Mouse (Mus musculus) forebrain, embryonic 14.5 days (tissue): ENCODE measurements at regions not wholly inside any gene's neighbourhood (a gene's known extent, or its start where the extent isn't known, plus 50 kb on each side); places are given as distances from the start of the nearest gene placed in this dataset.
A peak's percentile ranks its signal among the peaks of the same experiment; 100 is the strongest.

Source experiments
- ATAC-seq: fragments of 200-750 bp; cut with Nextera tagmentation; 2 replicates; pipeline ENCODE4 v1.8.0; 2017; ENCODE audit warnings: mild to moderate bottlenecking, moderate library complexity
- DNase-seq: peaks from one replicate; pipeline ENCODE4 v3.0.0-alpha.2; 2015; ENCODE audit warnings: low spot score
- H3K27ac ChIP-seq: fragments of 300-500 bp; sonication (generic); 2 replicates; pipeline ENCODE4 v1.5.1; 2014; ENCODE audit warnings: low read depth, mild to moderate bottlenecking, control low read depth, low read length, moderate library complexity
- H3K27me3 ChIP-seq: fragments of 300-500 bp; sonication (generic); replicated peaks from 2 replicates; pipeline ENCODE4 v1.6.1; 2014; ENCODE audit warnings: low read length, control low read depth, mixed read lengths; ENCODE audit not compliant: control insufficient read depth, insufficient read depth
- H3K36me3 ChIP-seq: fragments of 300-500 bp; sonication (generic); 2 replicates; pipeline ENCODE4 v1.6.1; 2014; ENCODE audit warnings: low read length, control low read depth; ENCODE audit not compliant: control insufficient read depth, insufficient read depth
- H3K4me1 ChIP-seq: fragments of 300-500 bp; sonication (generic); 2 replicates; pipeline ENCODE4 v1.6.1; 2014; ENCODE audit warnings: antibody characterized with exemption, low read length, control low read depth; ENCODE audit not compliant: control insufficient read depth, insufficient read depth
- H3K4me2 ChIP-seq: fragments of 300-500 bp; sonication (generic); 2 replicates; pipeline ENCODE4 v1.6.1; 2014; ENCODE audit warnings: mild to moderate bottlenecking, control low read depth, low read length
- H3K4me3 ChIP-seq: fragments of 300-500 bp; sonication (generic); 2 replicates; pipeline ENCODE4 v1.5.1; 2014; ENCODE audit warnings: low read depth, low read length, control low read depth
- H3K9ac ChIP-seq: fragments of 300-500 bp; sonication (generic); 2 replicates; pipeline ENCODE4 v1.6.1; 2014; ENCODE audit warnings: mild to moderate bottlenecking, low read length, control low read depth, moderate library complexity
- H3K9me3 ChIP-seq: fragments of 300-500 bp; sonication (generic); replicated peaks from 2 replicates; pipeline ENCODE4 v1.6.1; 2016; ENCODE audit warnings: low read length, control low read depth, mixed read lengths; ENCODE audit not compliant: control insufficient read depth
- WGBS: fragments of 180-500 bp; shearing (Covaris S2); extraction: QIAGEN DNeasy Blood & Tissue Kit; methylation state at CpG from one replicate; pipeline ENCODE4 v1.1.7; 2014; 5-methylcytosine and 5-hydroxymethylcytosine counted together

DNA sequence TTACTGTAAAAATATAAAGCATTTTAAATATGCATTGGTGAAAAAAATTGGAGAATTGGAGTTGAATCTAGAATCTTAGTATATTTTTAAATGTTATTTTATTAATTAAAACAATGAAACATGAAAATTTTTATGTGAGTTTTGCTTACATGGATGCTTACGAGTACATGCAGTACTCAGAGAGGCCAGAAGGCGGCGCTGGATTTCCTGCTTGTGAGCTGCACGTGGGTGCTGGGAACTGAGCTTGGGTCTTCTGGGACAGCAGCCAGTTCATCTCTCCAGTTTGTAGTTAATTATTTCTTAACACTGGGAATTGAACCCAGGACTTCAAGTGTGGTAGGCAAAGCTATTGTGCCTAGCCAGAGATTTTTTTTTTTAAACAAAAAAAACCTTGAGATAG, 85.5 kb downstream of the Zfp281 start:
- WGBS: 71% methylated on average over 4 of the region's 4 CpGs
- no peak for DNase-seq
- Histone ChIP-seq H3K27ac (no peak overlapping the region), H3K9ac (no peak overlapping the region), H3K4me1 (peaks cover 4% of the 10 kb centered on the region; the same call in 1 of the 2 replicates), H3K9me3 (no peaks in the 10 kb centered on the region), H3K27me3 (no peaks in the 10 kb centered on the region), H3K4me2 (no peak overlapping the region), H3K4me3 (no peak overlapping the region), H3K36me3 (no peaks in the 10 kb centered on the region)
- ATAC-seq: no peak

DNA sequence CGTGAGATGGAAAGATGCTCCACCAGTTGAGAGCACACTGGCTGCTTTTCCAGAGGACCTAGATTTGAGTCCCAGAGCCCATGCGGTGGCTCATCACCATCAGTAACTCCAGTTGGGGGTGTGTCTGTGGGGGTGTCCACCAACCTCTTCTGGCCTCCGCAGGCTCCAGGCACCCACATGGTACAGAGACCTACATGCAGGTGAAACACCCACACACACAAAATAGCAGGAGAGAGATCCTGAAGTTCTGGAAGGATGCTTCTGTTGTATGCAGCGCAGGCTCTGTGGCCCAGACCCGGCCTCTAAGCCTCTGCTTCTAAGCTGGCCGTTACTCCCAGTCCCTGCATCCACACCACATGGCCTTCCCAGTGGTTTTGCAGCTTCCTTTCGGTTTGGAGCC, 86.5 kb downstream of the Zfp281 start:
- no peaks in the 10 kb centered on the region for H3K36me3 ChIP-seq
- H3K27ac ChIP-seq: no peak overlapping the region
- 84% methylated on average over 7 of the region's 7 CpGs for WGBS
- no peak for DNase-seq
- peaks cover 4% of the 10 kb centered on the region; the same call in 1 of the 2 replicates for H3K4me1 ChIP-seq
- no peak overlapping the region for H3K4me2 ChIP-seq
- no peak overlapping the region for H3K9ac ChIP-seq
- no peaks in the 10 kb centered on the region for H3K27me3 ChIP-seq
- H3K9me3 ChIP-seq: no peaks in the 10 kb centered on the region
- no peak for ATAC-seq
- no peak overlapping the region for H3K4me3 ChIP-seq

DNA sequence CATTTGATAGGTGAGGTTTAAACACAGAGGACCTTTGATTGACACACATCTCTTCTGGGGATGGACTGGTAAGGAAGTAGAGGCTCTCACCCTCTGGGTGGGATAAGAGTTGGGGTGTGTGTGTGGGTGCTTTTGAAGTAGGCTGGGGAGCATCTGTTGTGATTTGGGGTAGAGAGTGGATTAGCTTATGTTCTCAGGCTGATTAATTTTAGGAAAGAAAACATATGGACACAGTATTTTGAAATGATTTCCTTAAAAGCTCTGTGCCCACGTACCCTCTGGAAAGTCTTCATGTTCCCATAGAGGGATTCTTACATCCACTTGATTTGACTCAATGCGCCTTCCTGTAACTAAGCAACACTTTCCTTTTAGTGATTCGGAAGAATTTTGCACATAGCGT, 89.4 kb downstream of the Zfp281 start:
- Histone ChIP-seq H3K4me2 (no peak overlapping the region), H3K4me3 (no peak overlapping the region), H3K4me1 (no peaks in the 10 kb centered on the region), H3K27me3 (no peaks in the 10 kb centered on the region), H3K27ac (no peak overlapping the region), H3K9me3 (no peaks in the 10 kb centered on the region), H3K9ac (no peak overlapping the region), H3K36me3 (no peaks in the 10 kb centered on the region)
- ATAC-seq (no peak), DNase-seq (no peak)
- WGBS: 85% methylated on average over 4 of the region's 4 CpGs

DNA sequence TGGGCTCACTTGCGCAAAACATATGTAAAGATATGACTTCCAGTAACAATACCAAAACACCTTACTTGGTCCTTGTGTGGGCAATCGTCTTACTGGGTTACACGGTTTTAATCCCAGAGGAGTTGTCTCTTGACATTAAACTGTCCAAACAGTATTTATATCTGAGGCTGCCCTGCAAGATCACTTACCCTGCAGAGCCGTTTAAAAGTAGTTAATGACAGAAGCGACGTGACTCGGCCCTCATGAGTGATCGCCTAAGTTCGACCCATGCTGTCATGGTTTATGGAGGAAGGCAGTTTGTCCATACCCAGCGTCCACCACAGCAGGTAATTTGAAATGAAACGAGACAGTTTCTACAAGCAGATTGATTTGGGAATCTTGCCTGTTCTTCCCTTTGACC, 90.3 kb downstream of the Zfp281 start:
- Histone ChIP-seq H3K27me3 (no peaks in the 10 kb centered on the region), H3K9ac (no peak overlapping the region), H3K4me3 (no peak overlapping the region), H3K4me2 (no peak overlapping the region), H3K27ac (no peak overlapping the region), H3K4me1 (no peaks in the 10 kb centered on the region), H3K36me3 (no peaks in the 10 kb centered on the region), H3K9me3 (no peaks in the 10 kb centered on the region)
- no peak for DNase-seq
- 92% methylated on average over 11 of the region's 11 CpGs for WGBS
- ATAC-seq: no peak

DNA sequence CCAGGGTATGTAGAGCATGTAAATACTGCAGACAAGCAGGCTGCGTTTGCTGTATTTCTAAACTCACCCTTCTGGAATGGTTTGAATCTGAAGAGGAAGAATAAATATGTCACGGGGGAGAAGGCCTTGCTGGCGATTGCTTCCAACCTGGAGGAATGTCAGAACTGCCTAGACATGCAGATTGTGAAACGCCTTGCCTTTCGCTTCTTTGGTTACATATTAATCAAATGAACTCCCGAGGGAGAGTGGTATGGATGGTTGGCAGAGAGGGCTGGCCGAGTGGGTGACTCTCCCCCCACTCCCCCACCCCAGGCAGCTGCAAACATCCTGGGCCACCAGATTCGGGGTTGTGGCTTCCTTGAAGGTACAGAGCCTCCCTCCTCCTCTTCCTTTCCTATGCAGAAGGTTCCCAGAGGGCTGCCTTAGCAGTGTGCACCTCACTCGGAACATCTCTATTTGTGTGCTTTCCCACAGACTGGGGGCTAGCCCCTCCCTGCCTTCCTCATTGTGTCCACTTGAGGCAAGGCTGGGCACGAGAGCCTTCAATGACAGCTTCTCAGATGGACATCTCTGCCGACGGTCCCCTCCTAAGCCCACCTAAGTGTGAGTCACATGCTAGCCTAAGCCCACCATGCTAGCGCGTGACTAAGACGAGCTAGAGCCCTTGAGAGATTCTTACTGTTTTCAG, 93.3 kb downstream of the Zfp281 start:
- DNase-seq: no peak
- no peak for ATAC-seq
- Histone ChIP-seq H3K4me2 (no peak overlapping the region), H3K9ac (no peak overlapping the region), H3K9me3 (no peaks in the 10 kb centered on the region), H3K4me3 (no peak overlapping the region), H3K27me3 (no peaks in the 10 kb centered on the region), H3K4me1 (no peaks in the 10 kb centered on the region), H3K36me3 (no peaks in the 10 kb centered on the region), H3K27ac (no peak overlapping the region)
- 76% methylated on average over 15 of the region's 15 CpGs for WGBS

DNA sequence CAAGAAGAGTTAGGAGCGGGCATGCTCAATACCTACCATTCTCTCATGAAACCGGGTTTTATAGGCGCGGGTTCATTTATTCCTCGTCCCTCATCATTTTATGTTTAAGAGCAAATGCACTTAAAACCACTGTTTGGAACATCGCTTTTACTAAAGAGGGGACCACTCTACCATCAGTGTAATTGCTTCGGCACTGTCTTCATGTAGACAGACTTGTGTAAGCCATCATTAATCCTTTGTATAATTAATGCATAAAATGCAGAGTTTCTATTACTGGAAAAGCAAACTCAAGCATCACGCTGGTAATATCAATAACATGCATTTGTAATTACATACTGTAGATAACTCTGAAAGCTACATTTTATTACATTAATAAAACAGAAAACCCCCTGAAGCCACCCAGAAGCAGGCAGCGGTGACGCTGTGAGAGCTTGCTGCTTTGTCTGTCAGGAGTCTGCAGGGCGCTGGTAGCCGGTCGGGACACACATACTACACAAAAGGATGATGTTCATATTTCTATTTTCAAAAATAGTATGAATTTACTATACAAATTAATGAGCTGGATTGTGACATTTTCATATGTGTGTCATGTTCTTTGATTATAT, 99.2 kb downstream of the Zfp281 start:
- Histone ChIP-seq H3K9ac (no peak overlapping the region), H3K27ac (no peak overlapping the region), H3K36me3 (no peaks in the 10 kb centered on the region), H3K4me2 (no peak overlapping the region), H3K4me1 (no peaks in the 10 kb centered on the region), H3K9me3 (no peaks in the 10 kb centered on the region), H3K4me3 (no peak overlapping the region), H3K27me3 (no peaks in the 10 kb centered on the region)
- 90% methylated on average over 13 of the region's 13 CpGs for WGBS
- DNase-seq (no peak), ATAC-seq (no peak)

DNA sequence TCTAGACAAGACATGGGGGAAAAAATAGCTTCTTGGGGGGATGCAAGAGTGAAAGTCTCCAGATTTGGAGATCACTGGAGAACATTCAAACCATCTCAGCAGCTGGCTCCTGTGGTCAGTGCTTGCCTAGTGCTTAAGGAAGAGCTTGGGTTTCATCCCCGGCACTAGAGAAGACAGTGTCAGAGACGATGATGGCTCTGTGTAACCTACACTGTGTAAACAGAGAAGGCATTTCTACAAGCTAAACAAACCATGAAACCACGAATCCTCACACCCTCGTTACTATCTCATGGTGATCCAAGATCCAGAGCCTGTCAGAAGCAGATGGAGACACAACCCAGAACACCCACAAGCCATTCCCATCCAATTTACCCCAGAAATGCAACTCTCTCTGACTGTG, 100.5 kb downstream of the Zfp281 start:
- DNase-seq (no peak), ATAC-seq (no peak)
- no peak overlapping the region for H3K9ac ChIP-seq
- WGBS: 84% methylated on average over 4 of the region's 4 CpGs
- no peak overlapping the region for H3K4me3 ChIP-seq
- no peaks in the 10 kb centered on the region for H3K36me3 ChIP-seq
- no peaks in the 10 kb centered on the region for H3K27me3 ChIP-seq
- H3K9me3 ChIP-seq: no peaks in the 10 kb centered on the region
- H3K4me2 ChIP-seq: no peak overlapping the region
- no peak overlapping the region for H3K27ac ChIP-seq
- no peaks in the 10 kb centered on the region for H3K4me1 ChIP-seq

DNA sequence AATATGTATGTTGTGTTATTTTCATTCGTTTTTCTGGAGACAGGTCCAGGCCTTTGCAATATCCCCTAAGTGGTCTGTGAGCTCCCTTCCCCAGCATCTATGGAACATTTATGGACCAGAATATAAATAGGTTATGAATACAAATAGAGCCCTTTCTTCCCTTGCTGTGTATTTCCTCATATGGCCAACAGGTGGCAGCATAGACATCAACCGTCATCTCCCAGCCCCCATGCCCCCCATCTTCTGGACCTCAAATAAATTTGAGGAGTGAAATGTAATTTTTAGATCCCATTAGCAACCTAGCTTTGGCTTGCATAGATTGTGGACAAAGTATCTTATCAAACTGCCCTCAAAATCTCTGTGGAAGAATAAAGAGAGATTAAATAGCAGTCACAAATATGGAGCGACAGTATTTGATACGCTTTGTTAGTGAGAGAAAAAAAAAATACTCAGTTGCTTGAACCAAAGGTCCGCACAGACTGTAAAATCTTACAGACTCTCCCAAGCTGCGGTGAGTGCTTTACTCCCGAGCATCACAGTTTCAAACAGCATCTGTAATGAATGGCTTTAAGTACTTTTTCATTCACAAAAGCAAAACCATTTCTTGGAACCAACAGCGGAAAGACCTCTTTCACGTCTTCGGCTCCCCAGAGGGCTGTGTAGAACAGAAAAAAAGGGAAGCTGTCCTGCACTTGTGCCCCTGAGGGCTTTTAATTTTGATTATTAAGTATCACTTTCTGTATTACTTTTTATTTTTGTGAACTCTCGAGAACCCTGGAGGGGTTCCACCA, 101.6 kb downstream of the Zfp281 start:
- Histone ChIP-seq H3K4me3 (no peak overlapping the region), H3K4me1 (no peaks in the 10 kb centered on the region), H3K9me3 (no peaks in the 10 kb centered on the region), H3K9ac (no peak overlapping the region), H3K27ac (no peak overlapping the region), H3K36me3 (no peaks in the 10 kb centered on the region), H3K27me3 (0 out of 2 replicates have a peak, but pooled peaks cover 4% of the 10 kb centered on the region), H3K4me2 (no peak overlapping the region)
- no peak for ATAC-seq
- WGBS: 59% methylated on average over 11 of the region's 11 CpGs
- DNase-seq: peak; percentile 40
